Mouse (Mus musculus) heart, embryonic 12.5 days (tissue): ENCODE measurements around the gene Eed. TPM values are rescaled to one million over a fixed set of nuclear protein-coding genes. Genes with fewer than 3 reads are reported as not detected.

Experiments used
- ATAC-seq: fragments of 200-750 bp; cut with Nextera tagmentation; 2 replicates; pipeline ENCODE4 v1.8.0; 2017; ENCODE audit warnings: moderate TSS enrichment, moderate library complexity; ENCODE audit not compliant: insufficient number of reproducible peaks, low FRiP score
- H3K27ac ChIP-seq: fragments of 300-500 bp; sonication (generic); 2 replicates; pipeline ENCODE4 v1.5.1; 2016; ENCODE audit warnings: mild to moderate bottlenecking, moderate library complexity; ENCODE audit not compliant: poor library complexity, severe bottlenecking
- H3K27me3 ChIP-seq: fragments of 300-500 bp; sonication (generic); replicated peaks from 2 replicates; pipeline ENCODE4 v1.6.1; 2016; ENCODE audit warnings: mild to moderate bottlenecking, moderate library complexity
- H3K36me3 ChIP-seq: fragments of 300-500 bp; sonication (generic); 2 replicates; pipeline ENCODE4 v1.6.1; 2016; ENCODE audit warnings: mild to moderate bottlenecking, moderate library complexity
- H3K4me1 ChIP-seq: fragments of 300-500 bp; sonication (generic); replicated peaks from 2 replicates; pipeline ENCODE4 v1.6.1; 2016; ENCODE audit warnings: mild to moderate bottlenecking
- H3K4me2 ChIP-seq: fragments of 300-500 bp; sonication (generic); 2 replicates; pipeline ENCODE4 v1.6.1; 2016; ENCODE audit warnings: mild to moderate bottlenecking, moderate library complexity
- H3K4me3 ChIP-seq: fragments of 300-500 bp; sonication (generic); 2 replicates; pipeline ENCODE4 v1.5.1; 2016; ENCODE audit warnings: mild to moderate bottlenecking
- H3K9ac ChIP-seq: fragments of 300-500 bp; sonication (generic); 2 replicates; pipeline ENCODE4 v1.6.1; 2016; ENCODE audit warnings: mild to moderate bottlenecking, moderate library complexity
- H3K9me3 ChIP-seq: fragments of 300-500 bp; sonication (generic); replicated peaks from 2 replicates; pipeline ENCODE4 v1.6.1; 2016; ENCODE audit warnings: mild to moderate bottlenecking, moderate library complexity
- WGBS: fragments of 180-500 bp; shearing (Covaris S2); methylation state at CpG from one replicate; pipeline ENCODE4 v1.1.7; 2016; 5-methylcytosine and 5-hydroxymethylcytosine counted together
- polyA plus RNA-seq: library from polyadenylated mRNA; unstranded; fragments of >200 nt; fragmentation: Nextera tagmentation; extraction: Ambion mirVana; gene quantifications from 2 replicates; pipeline ENCODE4 v1.2.1, GENCODE M21; 2016

The Eed gene
- polyA plus RNA-seq, 1 experiment from 2014 or later = 51.3 TPM

- peak; percentile 100 for ATAC-seq
- peaks cover 9% of the 10 kb centered on the region for H3K4me1 ChIP-seq
- no peaks in the 10 kb centered on the region for H3K9me3 ChIP-seq
- peak within 1 kb of the TSS; percentile 78 for H3K9ac ChIP-seq
- H3K27ac ChIP-seq = peak within 1 kb of the TSS; percentile 79
- peak within 1 kb of the TSS; percentile 73 for H3K4me2 ChIP-seq
- no peaks in the 10 kb centered on the region for H3K27me3 ChIP-seq
- H3K36me3 ChIP-seq = no peaks in the 10 kb centered on the region
- H3K4me3 ChIP-seq = peak within 1 kb of the TSS; percentile 70
- under 1% methylated on average over 45 of the region's 45 CpGs for WGBS
Measured at GRCm38 (mm10) chr7:89940571-89941463, 40.0 kb downstream of the Eed start, which contains the start of gene Hikeshi. Gene Hikeshi, minus strand, starts transcription at chr7:89941204.

GRCm38 (mm10) chr7:89939497-89940353, 41.1 kb downstream of the Eed start:
- no peaks in the 10 kb centered on the region for H3K9me3 ChIP-seq
- no peak overlapping the region for H3K27ac ChIP-seq
- H3K36me3 ChIP-seq = peaks cover 2% of the 10 kb centered on the region
- peak overlapping the region; percentile 78 for H3K9ac ChIP-seq
- peaks cover 9% of the 10 kb centered on the region for H3K4me1 ChIP-seq
- no peaks in the 10 kb centered on the region for H3K27me3 ChIP-seq
- WGBS = 62% methylated on average over 15 of the region's 15 CpGs
- no peak for ATAC-seq
- peak overlapping the region; percentile 70 for H3K4me3 ChIP-seq
- peak overlapping the region; percentile 73 for H3K4me2 ChIP-seq

GRCm38 (mm10) chr7:89923441-89924180, 57.2 kb downstream of the Eed start:
- H3K36me3 ChIP-seq = peaks cover 26% of the 10 kb centered on the region
- no peak overlapping the region for H3K9ac ChIP-seq
- H3K9me3 ChIP-seq = no peaks in the 10 kb centered on the region
- WGBS = 94% methylated on average over 15 of the region's 15 CpGs
- no peak overlapping the region for H3K27ac ChIP-seq
- no peak overlapping the region for H3K4me3 ChIP-seq
- H3K4me2 ChIP-seq = no peak overlapping the region
- no peaks in the 10 kb centered on the region for H3K27me3 ChIP-seq
- H3K4me1 ChIP-seq = no peaks in the 10 kb centered on the region
- no peak for ATAC-seq

GRCm38 (mm10) chr7:89917776-89918175, 63.0 kb downstream of the Eed start:
- H3K9ac ChIP-seq = no peak overlapping the region
- H3K27me3 ChIP-seq = no peaks in the 10 kb centered on the region
- peaks cover 32% of the 10 kb centered on the region for H3K36me3 ChIP-seq
- no peak overlapping the region for H3K4me3 ChIP-seq
- H3K4me2 ChIP-seq = no peak overlapping the region
- ATAC-seq = no peak
- no peak overlapping the region for H3K27ac ChIP-seq
- 81% methylated on average over 4 of the region's 4 CpGs for WGBS
- H3K4me1 ChIP-seq = no peaks in the 10 kb centered on the region
- H3K9me3 ChIP-seq = no peaks in the 10 kb centered on the region

GRCm38 (mm10) chr7:89916711-89917110, 64.1 kb downstream of the Eed start:
- Histone ChIP-seq H3K27ac (no peak overlapping the region), H3K4me2 (no peak overlapping the region), H3K9me3 (no peaks in the 10 kb centered on the region), H3K4me1 (no peaks in the 10 kb centered on the region), H3K27me3 (no peaks in the 10 kb centered on the region), H3K9ac (no peak overlapping the region), H3K36me3 (peaks cover 32% of the 10 kb centered on the region), H3K4me3 (no peak overlapping the region)
- no peak for ATAC-seq
- 96% methylated on average over 5 of the region's 5 CpGs for WGBS

GRCm38 (mm10) chr7:89913432-89914158, 67.2 kb downstream of the Eed start:
- Histone ChIP-seq H3K4me2 (no peak overlapping the region), H3K27me3 (no peaks in the 10 kb centered on the region), H3K36me3 (peaks cover 22% of the 10 kb centered on the region), H3K9me3 (no peaks in the 10 kb centered on the region), H3K9ac (no peak overlapping the region), H3K4me3 (no peak overlapping the region), H3K4me1 (no peaks in the 10 kb centered on the region), H3K27ac (no peak overlapping the region)
- ATAC-seq = no peak
- WGBS = 83% methylated on average over 3 of the region's 3 CpGs

- ATAC-seq = no peak
- Histone ChIP-seq H3K27me3 (no peaks in the 10 kb centered on the region), H3K36me3 (peaks cover 17% of the 10 kb centered on the region), H3K4me1 (no peaks in the 10 kb centered on the region), H3K4me3 (no peak overlapping the region), H3K9me3 (no peaks in the 10 kb centered on the region), H3K4me2 (no peak overlapping the region), H3K27ac (no peak overlapping the region), H3K9ac (no peak overlapping the region)
- WGBS = 84% methylated on average over 3 of the region's 3 CpGs
Measured at GRCm38 (mm10) chr7:89912356-89912755, 68.4 kb downstream of the Eed start.

GRCm38 (mm10) chr7:89909711-89910110, 71.1 kb downstream of the Eed start:
- WGBS = 73% methylated on average over 4 of the region's 4 CpGs
- H3K27me3 ChIP-seq = no peaks in the 10 kb centered on the region
- H3K36me3 ChIP-seq = 0 out of 2 replicates have a peak, but pooled peaks cover 2% of the 10 kb centered on the region
- no peak overlapping the region for H3K4me2 ChIP-seq
- no peaks in the 10 kb centered on the region for H3K9me3 ChIP-seq
- no peak overlapping the region for H3K9ac ChIP-seq
- no peak for ATAC-seq
- H3K4me1 ChIP-seq = no peaks in the 10 kb centered on the region
- H3K27ac ChIP-seq = no peak overlapping the region
- no peak overlapping the region for H3K4me3 ChIP-seq

- no peak for ATAC-seq
- Histone ChIP-seq H3K27ac (no peak overlapping the region), H3K4me2 (no peak overlapping the region), H3K9me3 (no peaks in the 10 kb centered on the region), H3K9ac (no peak overlapping the region), H3K27me3 (no peaks in the 10 kb centered on the region), H3K36me3 (no peaks in the 10 kb centered on the region), H3K4me3 (no peak overlapping the region), H3K4me1 (no peaks in the 10 kb centered on the region)
- WGBS = 68% methylated on average over 20 of the region's 20 CpGs
Measured at GRCm38 (mm10) chr7:89908899-89909621, 71.7 kb downstream of the Eed start.

- Histone ChIP-seq H3K27ac (no peak overlapping the region), H3K4me2 (no peak overlapping the region), H3K27me3 (no peaks in the 10 kb centered on the region), H3K4me3 (no peak overlapping the region), H3K4me1 (0 out of 2 replicates have a peak, but pooled peaks cover 5% of the 10 kb centered on the region), H3K9me3 (no peaks in the 10 kb centered on the region), H3K9ac (no peak overlapping the region), H3K36me3 (no peaks in the 10 kb centered on the region)
- WGBS = 63% methylated on average over 7 of the region's 7 CpGs
- no peak for ATAC-seq
Measured at GRCm38 (mm10) chr7:89908421-89908820, 72.4 kb downstream of the Eed start.
